Mouse (Mus musculus): Measurements from ENCODE around the gene Papola. TPM values are rescaled to one million over a fixed set of nuclear protein-coding genes. Genes with fewer than 3 reads are reported as not detected.
A peak's percentile ranks its signal among the peaks of the same experiment; 100 is the strongest.

The Papola gene
- polyA plus RNA-seq, 1 experiment from 2014 or later: 70.7 TPM

DNA sequence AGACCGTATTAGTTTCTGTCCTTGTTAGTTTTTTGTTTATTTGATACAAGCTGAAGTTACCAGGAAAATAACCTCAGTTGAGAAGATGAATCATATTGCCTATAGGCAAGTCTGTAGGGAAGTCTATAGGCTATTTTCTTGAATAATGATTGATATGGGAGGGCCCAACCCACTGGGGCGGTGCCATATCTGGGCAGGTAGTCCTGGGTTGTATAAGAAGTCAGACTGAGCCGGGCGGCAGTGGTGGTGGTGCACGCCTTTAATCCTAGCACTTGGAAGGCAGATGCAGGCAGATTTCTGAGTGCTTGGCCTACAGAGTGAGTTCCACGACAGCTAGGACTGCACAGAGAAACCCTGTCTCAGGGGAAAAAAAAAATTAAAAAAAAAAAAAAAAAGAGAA is 5.4 kb downstream of the Papola start:
- Histone ChIP-seq H3K36me3 (replicated peaks; ENCODE audit: insufficient read depth, low read length) (no peaks in the 10 kb centered on the region), H3K27me3 (ENCODE audit: insufficient read depth, low read length) (no peaks in the 10 kb centered on the region), H3K4me3 (ENCODE audit: low read depth, low read length) (no peak overlapping the region), H3K4me1 (ENCODE audit: insufficient read depth) (peaks cover 15% of the 10 kb centered on the region), H3K9me3 (ENCODE audit: low read length) (no peaks in the 10 kb centered on the region), H3K27ac (ENCODE audit: low read depth) (no peak overlapping the region), H3K4me2 (ENCODE audit: low read depth, low read length) (no peak overlapping the region), H3K9ac (replicated peaks) (no peak overlapping the region)
- 74% methylated on average over 6 of the region's 6 CpGs for WGBS (ENCODE audit: insufficient replicate concordance)
- TF ChIP-seq EP300 (IDR thresholded peaks at IDR 0.05; ENCODE audit: low read depth) (no peak), CTCF (IDR thresholded peaks at IDR 0.05; ENCODE audit: low read depth) (no peak)
- ATAC-seq (no peak), DNase-seq (no peak)

DNA sequence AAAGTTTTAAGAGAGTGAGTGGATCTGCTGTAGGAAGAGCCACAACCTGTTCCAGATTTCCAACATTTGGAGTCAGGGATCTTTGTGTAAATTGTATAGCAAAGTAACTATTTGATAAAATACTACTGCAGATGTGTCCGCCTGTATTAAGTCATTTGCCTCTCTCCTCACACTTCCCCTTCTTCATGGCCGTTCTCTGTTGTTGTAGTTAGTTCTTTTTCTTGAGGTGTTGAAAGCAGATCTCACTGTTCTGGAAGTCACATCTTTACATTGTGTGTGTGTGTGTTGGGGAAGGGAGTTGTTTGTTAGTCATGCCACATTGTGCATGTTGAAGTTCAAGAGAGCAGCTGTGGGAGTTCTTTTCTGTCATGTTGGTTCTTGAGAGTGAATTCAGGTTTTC is 10.4 kb downstream of the Papola start:
- TF ChIP-seq EP300 (IDR thresholded peaks at IDR 0.05; ENCODE audit: low read depth) (no peak), CTCF (IDR thresholded peaks at IDR 0.05; ENCODE audit: low read depth) (no peak)

DNA sequence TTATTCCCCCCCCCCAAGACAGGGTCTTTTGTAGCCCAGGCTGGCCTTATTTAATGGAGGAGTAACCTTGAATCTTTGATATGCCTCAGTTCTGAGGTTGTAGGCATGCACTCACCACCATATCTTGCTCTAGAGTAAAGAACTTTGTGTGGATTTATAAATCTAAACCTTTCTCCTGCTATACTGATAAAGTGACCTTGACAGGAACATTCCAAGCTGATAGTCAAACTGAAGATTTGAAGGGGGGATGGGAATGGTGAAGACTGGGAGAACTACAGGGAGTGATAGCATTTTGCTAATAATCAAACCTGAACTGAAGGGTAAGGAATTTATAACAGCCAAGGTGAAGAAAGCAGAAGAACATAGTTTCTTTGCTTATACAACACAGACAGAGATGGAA is 13.5 kb downstream of the Papola start:
- Histone ChIP-seq H3K9ac (replicated peaks) (no peak overlapping the region), H3K4me2 (ENCODE audit: low read depth, low read length) (no peak overlapping the region), H3K36me3 (replicated peaks; ENCODE audit: insufficient read depth, low read length) (peaks cover 28% of the 10 kb centered on the region), H3K27ac (ENCODE audit: low read depth) (no peak overlapping the region), H3K4me3 (ENCODE audit: low read depth, low read length) (no peak overlapping the region), H3K27me3 (ENCODE audit: insufficient read depth, low read length) (no peaks in the 10 kb centered on the region), H3K9me3 (ENCODE audit: low read length) (no peaks in the 10 kb centered on the region), H3K4me1 (ENCODE audit: insufficient read depth) (no peaks in the 10 kb centered on the region)
- TF ChIP-seq CTCF (IDR thresholded peaks at IDR 0.05; ENCODE audit: low read depth) (no peak), EP300 (IDR thresholded peaks at IDR 0.05; ENCODE audit: low read depth) (no peak)
- DNase-seq: no peak
- ATAC-seq: no peak

More for the DNA sequence above, 10.4 kb downstream of the Papola start:
- Histone ChIP-seq H3K4me3 (ENCODE audit: low read depth, low read length) (no peak overlapping the region), H3K27ac (ENCODE audit: low read depth) (no peak overlapping the region), H3K4me2 (ENCODE audit: low read depth, low read length) (no peak overlapping the region), H3K27me3 (ENCODE audit: insufficient read depth, low read length) (no peaks in the 10 kb centered on the region), H3K9me3 (ENCODE audit: low read length) (no peaks in the 10 kb centered on the region), H3K9ac (replicated peaks) (no peak overlapping the region), H3K36me3 (replicated peaks; ENCODE audit: insufficient read depth, low read length) (peaks cover 5% of the 10 kb centered on the region; the same call in 1 of the 2 replicates), H3K4me1 (ENCODE audit: insufficient read depth) (peaks cover 2% of the 10 kb centered on the region; the same call in 1 of the 2 replicates)
- ATAC-seq (no peak), DNase-seq (no peak)
- WGBS (ENCODE audit: insufficient replicate concordance): 74% methylated on average over 2 of the region's 2 CpGs

DNA sequence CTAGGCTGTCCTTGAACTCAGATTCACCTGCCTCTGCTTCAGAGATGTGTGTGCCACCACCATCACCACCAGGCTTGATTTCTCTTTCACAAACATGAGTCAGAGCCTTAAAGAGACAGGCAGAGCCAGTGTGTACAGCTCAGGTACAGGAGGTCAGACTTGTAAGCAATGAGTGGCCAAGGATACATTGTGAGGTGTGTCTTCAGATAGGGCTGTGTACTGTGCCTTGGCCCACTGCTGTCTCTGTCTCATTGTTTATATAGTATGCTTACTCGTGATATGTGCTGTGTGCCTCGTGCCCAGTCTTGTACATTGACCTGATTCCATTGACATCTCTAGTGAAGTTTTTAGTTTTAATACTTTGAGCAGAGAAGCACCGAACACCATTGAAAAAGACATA is 21.3 kb downstream of the Papola start:
- Histone ChIP-seq H3K27me3 (ENCODE audit: insufficient read depth, low read length) (no peaks in the 10 kb centered on the region), H3K4me1 (ENCODE audit: insufficient read depth) (0 out of 2 replicates have a peak, but pooled peaks cover 5% of the 10 kb centered on the region), H3K4me2 (ENCODE audit: low read depth, low read length) (no peak overlapping the region), H3K9me3 (ENCODE audit: low read length) (no peaks in the 10 kb centered on the region), H3K4me3 (ENCODE audit: low read depth, low read length) (no peak overlapping the region), H3K9ac (replicated peaks) (no peak overlapping the region), H3K36me3 (replicated peaks; ENCODE audit: insufficient read depth, low read length) (peaks cover 59% of the 10 kb centered on the region), H3K27ac (ENCODE audit: low read depth) (peak overlapping the region; percentile 5; the same call in 1 of the 2 replicates)
- ATAC-seq: peak; percentile 75
- no peak for TF ChIP-seq EP300 (IDR thresholded peaks at IDR 0.05; ENCODE audit: low read depth)
- TF ChIP-seq CTCF (IDR thresholded peaks at IDR 0.05; ENCODE audit: low read depth): no peak
- WGBS (ENCODE audit: insufficient replicate concordance): 78% methylated on average over 3 of the region's 3 CpGs
- DNase-seq: no peak

DNA sequence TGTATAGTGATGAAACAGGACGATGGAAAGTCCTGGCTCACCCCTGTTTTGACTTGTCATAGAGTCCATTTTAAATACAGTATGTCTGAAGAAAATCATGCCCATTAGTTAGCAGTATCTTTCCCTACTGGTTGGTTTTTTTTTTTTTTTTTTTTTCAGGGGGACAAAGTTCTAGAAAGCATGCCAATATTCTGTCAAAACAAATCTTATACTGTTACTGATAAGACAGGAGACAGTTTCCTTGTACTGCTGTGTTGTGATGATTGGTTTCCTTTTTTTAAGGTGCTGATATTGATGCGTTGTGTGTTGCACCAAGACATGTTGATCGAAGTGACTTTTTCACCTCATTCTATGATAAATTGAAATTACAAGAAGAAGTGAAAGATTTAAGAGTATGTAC is 21.7 kb downstream of the Papola start:
- DNase-seq (no peak), ATAC-seq (no peak)
- WGBS (ENCODE audit: insufficient replicate concordance): 79% methylated on average over 3 of the region's 3 CpGs
- peaks cover 60% of the 10 kb centered on the region for H3K36me3 ChIP-seq (replicated peaks; ENCODE audit: insufficient read depth, low read length)
- no peak overlapping the region for H3K4me2 ChIP-seq (ENCODE audit: low read depth, low read length)
- H3K4me3 ChIP-seq (ENCODE audit: low read depth, low read length): no peak overlapping the region
- TF ChIP-seq EP300 (IDR thresholded peaks at IDR 0.05; ENCODE audit: low read depth) (no peak), CTCF (IDR thresholded peaks at IDR 0.05; ENCODE audit: low read depth) (no peak)
- H3K4me1 ChIP-seq (ENCODE audit: insufficient read depth): 0 out of 2 replicates have a peak, but pooled peaks cover 5% of the 10 kb centered on the region
- no peaks in the 10 kb centered on the region for H3K9me3 ChIP-seq (ENCODE audit: low read length)
- peak overlapping the region; percentile 5; the same call in 1 of the 2 replicates for H3K27ac ChIP-seq (ENCODE audit: low read depth)
- no peak overlapping the region for H3K9ac ChIP-seq (replicated peaks)
- H3K27me3 ChIP-seq (ENCODE audit: insufficient read depth, low read length): no peaks in the 10 kb centered on the region

DNA sequence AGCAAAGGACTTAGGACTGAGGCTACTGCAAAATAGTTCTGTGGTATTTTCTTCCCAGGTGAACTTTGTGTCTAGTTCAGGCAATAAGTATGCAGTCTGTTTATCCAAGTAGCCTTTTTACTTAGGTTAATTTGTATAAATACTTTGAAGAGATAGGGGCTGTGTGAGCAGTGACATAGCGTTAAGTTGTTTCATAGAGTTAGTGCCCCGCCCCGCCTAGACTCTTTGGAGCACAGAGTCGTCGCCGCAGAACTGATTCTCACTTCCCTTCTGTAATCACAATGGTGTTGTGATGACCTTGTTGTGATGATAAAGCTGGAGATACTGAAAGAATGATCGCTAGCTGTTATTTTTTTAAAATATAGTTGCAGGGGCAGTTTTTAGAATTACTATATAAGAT is 22.9 kb downstream of the Papola start:
- DNase-seq (no peak), ATAC-seq (no peak)
- 72% methylated on average over 7 of the region's 7 CpGs for WGBS (ENCODE audit: insufficient replicate concordance)
- Histone ChIP-seq H3K4me2 (ENCODE audit: low read depth, low read length) (no peak overlapping the region), H3K27me3 (ENCODE audit: insufficient read depth, low read length) (no peaks in the 10 kb centered on the region), H3K9ac (replicated peaks) (no peak overlapping the region), H3K9me3 (ENCODE audit: low read length) (no peaks in the 10 kb centered on the region), H3K4me3 (ENCODE audit: low read depth, low read length) (no peak overlapping the region), H3K27ac (ENCODE audit: low read depth) (no peak overlapping the region), H3K36me3 (replicated peaks; ENCODE audit: insufficient read depth, low read length) (peaks cover 64% of the 10 kb centered on the region), H3K4me1 (ENCODE audit: insufficient read depth) (0 out of 2 replicates have a peak, but pooled peaks cover 5% of the 10 kb centered on the region)
- TF ChIP-seq EP300 (IDR thresholded peaks at IDR 0.05; ENCODE audit: low read depth) (no peak), CTCF (IDR thresholded peaks at IDR 0.05; ENCODE audit: low read depth) (no peak)

DNA sequence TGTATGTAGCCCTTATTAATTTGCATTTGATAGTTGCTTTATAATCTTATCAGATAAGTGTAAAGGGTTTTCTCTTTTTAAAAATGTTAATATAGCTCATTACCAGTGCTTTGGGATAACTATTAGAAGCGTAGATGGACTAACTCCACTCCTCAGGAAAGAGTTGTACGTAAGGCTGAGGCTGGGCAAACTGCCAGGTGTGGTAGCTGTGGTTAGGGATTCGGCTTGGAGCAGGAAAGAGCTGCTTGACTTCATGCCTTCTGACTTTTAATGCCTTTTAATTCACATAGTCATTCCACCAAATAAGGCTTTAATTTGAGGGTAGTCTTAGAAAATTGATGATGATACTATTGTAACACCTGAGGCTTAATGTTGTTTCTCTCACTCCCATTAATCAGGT is 24.5 kb downstream of the Papola start:
- DNase-seq (no peak), ATAC-seq (no peak)
- no peak overlapping the region for H3K27ac ChIP-seq (ENCODE audit: low read depth)
- no peaks in the 10 kb centered on the region for H3K9me3 ChIP-seq (ENCODE audit: low read length)
- no peak overlapping the region for H3K9ac ChIP-seq (replicated peaks)
- H3K4me1 ChIP-seq (ENCODE audit: insufficient read depth): 0 out of 2 replicates have a peak, but pooled peaks cover 5% of the 10 kb centered on the region
- H3K4me2 ChIP-seq (ENCODE audit: low read depth, low read length): no peak overlapping the region
- WGBS (ENCODE audit: insufficient replicate concordance): 62% methylated on average over 3 of the region's 3 CpGs
- no peak overlapping the region for H3K4me3 ChIP-seq (ENCODE audit: low read depth, low read length)
- peaks cover 69% of the 10 kb centered on the region for H3K36me3 ChIP-seq (replicated peaks; ENCODE audit: insufficient read depth, low read length)
- no peak for TF ChIP-seq EP300 (IDR thresholded peaks at IDR 0.05; ENCODE audit: low read depth)
- no peak for TF ChIP-seq CTCF (IDR thresholded peaks at IDR 0.05; ENCODE audit: low read depth)
- H3K27me3 ChIP-seq (ENCODE audit: insufficient read depth, low read length): no peaks in the 10 kb centered on the region
